Mouse (Mus musculus): ENCODE measurements around the gene Stmn1.

GRCm38 (mm10) chr4:134505966-134506594 lies 38.0 kb downstream of the Stmn1 start:
- TF ChIP-seq POLR2A (IDR thresholded peaks at IDR 0.05; ENCODE audit: low read depth, low read length) (no peak), CTCF (IDR thresholded peaks at IDR 0.05; ENCODE audit: extremely low read depth, insufficient read length, insufficient replicate concordance, low read depth, low read length) (no peak)
